Mouse (Mus musculus) limb, embryonic 10.5 days (tissue): Measurements from ENCODE around the gene Map4k5. TPM values are rescaled to one million over a fixed set of nuclear protein-coding genes. Genes with fewer than 3 reads are reported as not detected.

Source experiments
- DNase-seq: peaks from one replicate; pipeline ENCODE4 v3.0.0-alpha.2; 2017; ENCODE audit warnings: low spot score
- H3K27ac ChIP-seq: fragments of 300-500 bp; sonication (generic); 2 replicates; pipeline ENCODE4 v1.5.1; 2016; ENCODE audit warnings: mild to moderate bottlenecking
- H3K27me3 ChIP-seq: fragments of 300-500 bp; sonication (generic); 2 replicates; pipeline ENCODE4 v1.6.1; 2016; ENCODE audit warnings: low read depth, mild to moderate bottlenecking; ENCODE audit not compliant: poor library complexity, severe bottlenecking
- H3K36me3 ChIP-seq: fragments of 300-500 bp; sonication (generic); 2 replicates; pipeline ENCODE4 v1.6.1; 2016; ENCODE audit warnings: mild to moderate bottlenecking, moderate library complexity
- H3K4me1 ChIP-seq: fragments of 300-500 bp; sonication (generic); 2 replicates; pipeline ENCODE4 v1.6.1; 2016
- H3K4me3 ChIP-seq: fragments of 300-500 bp; sonication (generic); 2 replicates; pipeline ENCODE4 v1.5.1; 2016; ENCODE audit warnings: mild to moderate bottlenecking, moderate library complexity
- H3K9me3 ChIP-seq: fragments of 300-500 bp; sonication (generic); replicated peaks from 2 replicates; pipeline ENCODE4 v1.6.1; 2016; ENCODE audit warnings: mild to moderate bottlenecking
- WGBS: fragments of 180-500 bp; shearing (Covaris S2); methylation state at CpG from one replicate; pipeline ENCODE4 v1.1.7; 2016; 5-methylcytosine and 5-hydroxymethylcytosine counted together
- microRNA counts: library from miRNA; unstranded; fragments of <30 nt; microRNA quantifications from one replicate; lab custom pipeline; 2017
- microRNA-seq: library from miRNA; unstranded; fragments of <30 nt; microRNA quantifications from one replicate; pipeline ENCODE4, GENCODE M21; 2017
- polyA plus RNA-seq: library from polyadenylated mRNA; unstranded; fragments of >200 nt; fragmentation: Nextera tagmentation; extraction: Ambion mirVana; gene quantifications from 2 replicates; pipeline ENCODE4 v1.2.1, GENCODE M21; 2016

The Map4k5 gene
- polyA plus RNA-seq, 1 experiment from 2014 or later: 33.9 TPM

- Histone ChIP-seq H3K27ac (no peak overlapping the region), H3K4me3 (no peak overlapping the region), H3K4me1 (peaks cover 25% of the 10 kb centered on the region), H3K27me3 (no peaks in the 10 kb centered on the region), H3K36me3 (no peaks in the 10 kb centered on the region), H3K9me3 (no peaks in the 10 kb centered on the region)
- DNase-seq: no peak
- WGBS: 71% methylated on average over 2 of the region's 2 CpGs
Measured at GRCm38 (mm10) chr12:69761603-69762002, 131.4 kb downstream of the Map4k5 start.

GRCm38 (mm10) chr12:69760743-69761406 is 132.1 kb downstream of the Map4k5 start:
- Histone ChIP-seq H3K4me3 (no peak overlapping the region), H3K27ac (peak overlapping the region; percentile 15; the same call in 1 of the 2 replicates), H3K4me1 (peaks cover 27% of the 10 kb centered on the region), H3K9me3 (no peaks in the 10 kb centered on the region), H3K27me3 (no peaks in the 10 kb centered on the region), H3K36me3 (no peaks in the 10 kb centered on the region)
- 86% methylated on average over 20 of the region's 20 CpGs for WGBS
- DNase-seq: no peak

GRCm38 (mm10) chr12:69760014-69760413 is 133.0 kb downstream of the Map4k5 start:
- no peak for DNase-seq
- peaks cover 27% of the 10 kb centered on the region for H3K4me1 ChIP-seq
- no peaks in the 10 kb centered on the region for H3K36me3 ChIP-seq
- no peak overlapping the region for H3K4me3 ChIP-seq
- no peaks in the 10 kb centered on the region for H3K27me3 ChIP-seq
- WGBS: 51% methylated on average over 6 of the region's 6 CpGs
- H3K9me3 ChIP-seq: no peaks in the 10 kb centered on the region
- peak overlapping the region; percentile 10; the same call in 1 of the 2 replicates for H3K27ac ChIP-seq

GRCm38 (mm10) chr12:69759267-69759885 is 133.6 kb downstream of the Map4k5 start:
- DNase-seq: no peak
- H3K4me1 ChIP-seq: peaks cover 27% of the 10 kb centered on the region
- WGBS: 30% methylated on average over 6 of the region's 7 CpGs
- H3K36me3 ChIP-seq: no peaks in the 10 kb centered on the region
- no peaks in the 10 kb centered on the region for H3K27me3 ChIP-seq
- no peaks in the 10 kb centered on the region for H3K9me3 ChIP-seq
- H3K27ac ChIP-seq: peak overlapping the region; percentile 80
- no peak overlapping the region for H3K4me3 ChIP-seq

- Histone ChIP-seq H3K27me3 (no peaks in the 10 kb centered on the region), H3K9me3 (no peaks in the 10 kb centered on the region), H3K27ac (peak overlapping the region; percentile 80), H3K36me3 (no peaks in the 10 kb centered on the region), H3K4me3 (peak overlapping the region; percentile 35), H3K4me1 (peaks cover 27% of the 10 kb centered on the region)
- WGBS: 5% methylated on average over 22 of the region's 22 CpGs
- peak; percentile 50 for DNase-seq
Measured at GRCm38 (mm10) chr12:69758221-69759185, 134.5 kb downstream of the Map4k5 start.

GRCm38 (mm10) chr12:69757418-69758141 is 135.4 kb downstream of the Map4k5 start:
- no peaks in the 10 kb centered on the region for H3K9me3 ChIP-seq
- 20% methylated on average over 22 of the region's 22 CpGs for WGBS
- peak; percentile 73 for DNase-seq
- H3K27ac ChIP-seq: no peak overlapping the region
- H3K4me1 ChIP-seq: peaks cover 27% of the 10 kb centered on the region
- peak overlapping the region; percentile 35 for H3K4me3 ChIP-seq
- H3K36me3 ChIP-seq: no peaks in the 10 kb centered on the region
- H3K27me3 ChIP-seq: no peaks in the 10 kb centered on the region

- Histone ChIP-seq H3K9me3 (no peaks in the 10 kb centered on the region), H3K27me3 (no peaks in the 10 kb centered on the region), H3K27ac (no peak overlapping the region), H3K4me3 (no peak overlapping the region), H3K36me3 (no peaks in the 10 kb centered on the region), H3K4me1 (peaks cover 39% of the 10 kb centered on the region)
- 81% methylated on average over 5 of the region's 5 CpGs for whole genome bisulfite sequencing
- DNase-seq: no peak
Measured at GRCm38 (mm10) chr12:69756015-69756414, 137.0 kb downstream of the Map4k5 start.

- no peak for DNase-seq
- no peaks in the 10 kb centered on the region for H3K27me3 ChIP-seq
- H3K4me1 ChIP-seq: peaks cover 28% of the 10 kb centered on the region
- no peaks in the 10 kb centered on the region for H3K9me3 ChIP-seq
- 86% methylated on average over 5 of the region's 5 CpGs for WGBS
- no peak overlapping the region for H3K4me3 ChIP-seq
- H3K36me3 ChIP-seq: no peaks in the 10 kb centered on the region
- H3K27ac ChIP-seq: no peak overlapping the region
Measured at GRCm38 (mm10) chr12:69753936-69754335, 139.1 kb downstream of the Map4k5 start.

MicroRNAs encoded within 50 kb of the gene (microRNA counts, 519-probe panel; counts per million panel counts)
- microRNA mmu-miR-681 (lab: Ali Mortazavi, UCI): 684 counts per million, percentile 72 among the panel's probes with 10 or more counts

Small RNA genes lying within 50 kb of the gene (microRNA-seq; reads per million reads assigned to microRNA genes)
- not detected for gene Mir681

Other genes starting within 250 kb of the Map4k5 start
- gene Sos2, start 211.3 kb downstream of the Map4k5 start, polyA plus RNA-seq: 8.3 and 10.0 TPM in 2 replicates
- gene L2hgdh, start 168.3 kb downstream of the Map4k5 start, polyA plus RNA-seq: 21.3 and 22.7 TPM in 2 replicates
- 26.3 and 27.9 TPM in 2 replicates for gene Atp5s, start 168.2 kb downstream of the Map4k5 start, polyA plus RNA-seq
- gene Cdkl1, start 101.9 kb downstream of the Map4k5 start, polyA plus RNA-seq: 1.0 and 1.2 TPM in 2 replicates
- gene Atl1, start 586 bp downstream of the Map4k5 start, polyA plus RNA-seq: 1.8 and 4.7 TPM in 2 replicates
- 8.7 and 9.3 TPM in 2 replicates for gene Sav1, start 93.8 kb upstream of the Map4k5 start, polyA plus RNA-seq
- gene Nin, start 220.5 kb upstream of the Map4k5 start, polyA plus RNA-seq: 9.2 and 9.5 TPM in 2 replicates